Mouse (Mus musculus) layer of hippocampus, postnatal 10 days (tissue): ENCODE results near the gene Grin2c. TPM values are rescaled to one million over a fixed set of nuclear protein-coding genes. Genes with fewer than 3 reads are reported as not detected.
A peak's percentile ranks its signal among the peaks of the same experiment; 100 is the strongest.

Experiments used
- DNase-seq, 2 experiments: peaks; one replicate each; pipeline ENCODE4 v3.0.0; 2021; ENCODE audit warnings: low spot score in 2 of 2
- total RNA-seq, 2 experiments: library from RNA; stranded (reverse); gene quantifications; 2 replicates each; pipeline ENCODE4 v1.2.3; 2021

The Grin2c gene
- total RNA-seq, 2 experiments from 2014 or later: 28.6 to 31.9 TPM

- no peak for DNase-seq
Observed at GRCm38 (mm10) chr11:115283891-115284620, 17.0 kb upstream of the Grin2c start.

- DNase-seq: no peak
Observed at GRCm38 (mm10) chr11:115283486-115283765, 16.4 kb upstream of the Grin2c start.

- peak in 1 of 2 experiments; percentile 52 for DNase-seq
Observed at GRCm38 (mm10) chr11:115282723-115283485, 15.9 kb upstream of the Grin2c start.

GRCm38 (mm10) chr11:115282295-115282694 lies 15.3 kb upstream of the Grin2c start:
- peak; percentile 63 to 70 for DNase-seq

DNA sequence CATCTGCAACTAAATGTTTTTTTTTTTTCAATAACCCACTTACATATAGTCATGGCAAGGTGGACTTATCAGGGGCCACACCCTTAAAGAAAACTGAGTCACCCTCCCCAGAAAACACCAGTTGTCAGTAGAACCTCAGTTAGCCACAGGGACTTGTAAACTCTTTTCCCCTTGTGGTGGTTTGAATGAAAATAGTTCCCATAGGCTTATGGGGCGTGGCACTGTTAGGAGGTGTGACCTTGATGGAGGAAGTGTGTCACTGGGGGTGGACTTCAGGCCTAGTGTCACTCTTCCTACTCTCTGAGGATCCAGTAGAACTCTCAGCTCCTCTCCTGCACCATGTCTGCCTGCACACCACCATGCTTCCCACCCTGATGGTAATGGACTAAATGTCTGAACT lies 12.7 kb upstream of the Grin2c start:
- no peak for DNase-seq

DNA sequence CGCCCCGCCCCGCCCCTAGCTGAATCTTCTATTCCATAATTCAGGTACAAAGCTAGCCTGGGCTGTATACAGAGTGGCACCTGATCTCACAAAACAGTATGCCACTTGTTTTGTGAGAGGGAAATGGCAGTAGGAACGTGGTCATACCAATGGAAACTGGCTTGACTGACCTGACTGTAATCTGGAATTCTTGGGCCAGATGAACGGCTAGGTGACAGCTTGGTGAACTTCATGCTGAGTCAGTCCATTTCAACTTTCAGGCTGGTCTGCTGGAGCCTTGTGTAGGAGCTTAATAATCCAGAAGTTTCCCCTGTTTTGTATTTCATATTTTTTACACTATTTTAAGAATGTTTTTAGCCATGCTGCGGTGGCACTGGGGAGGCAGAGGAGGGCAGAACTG lies 11.1 kb upstream of the Grin2c start:
- no peak for DNase-seq

DNA sequence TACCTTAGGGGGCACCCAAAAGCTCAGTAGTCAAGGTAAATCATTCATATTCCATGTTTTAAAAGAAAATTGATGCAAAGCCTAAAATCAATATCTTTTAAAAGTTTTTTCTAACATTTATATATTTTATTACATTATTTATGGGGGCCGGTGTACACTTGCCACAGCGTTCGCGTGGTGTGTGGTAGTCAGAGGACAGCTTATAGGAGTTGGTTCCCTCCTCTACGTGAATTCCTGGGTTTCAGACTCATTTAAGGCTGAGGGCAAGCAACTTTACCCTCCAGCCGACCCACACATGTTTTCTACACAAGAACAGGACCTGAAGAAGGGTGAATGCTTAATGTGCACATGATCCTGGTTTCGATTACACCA lies 10.5 kb upstream of the Grin2c start:
- DNase-seq: no peak

DNA sequence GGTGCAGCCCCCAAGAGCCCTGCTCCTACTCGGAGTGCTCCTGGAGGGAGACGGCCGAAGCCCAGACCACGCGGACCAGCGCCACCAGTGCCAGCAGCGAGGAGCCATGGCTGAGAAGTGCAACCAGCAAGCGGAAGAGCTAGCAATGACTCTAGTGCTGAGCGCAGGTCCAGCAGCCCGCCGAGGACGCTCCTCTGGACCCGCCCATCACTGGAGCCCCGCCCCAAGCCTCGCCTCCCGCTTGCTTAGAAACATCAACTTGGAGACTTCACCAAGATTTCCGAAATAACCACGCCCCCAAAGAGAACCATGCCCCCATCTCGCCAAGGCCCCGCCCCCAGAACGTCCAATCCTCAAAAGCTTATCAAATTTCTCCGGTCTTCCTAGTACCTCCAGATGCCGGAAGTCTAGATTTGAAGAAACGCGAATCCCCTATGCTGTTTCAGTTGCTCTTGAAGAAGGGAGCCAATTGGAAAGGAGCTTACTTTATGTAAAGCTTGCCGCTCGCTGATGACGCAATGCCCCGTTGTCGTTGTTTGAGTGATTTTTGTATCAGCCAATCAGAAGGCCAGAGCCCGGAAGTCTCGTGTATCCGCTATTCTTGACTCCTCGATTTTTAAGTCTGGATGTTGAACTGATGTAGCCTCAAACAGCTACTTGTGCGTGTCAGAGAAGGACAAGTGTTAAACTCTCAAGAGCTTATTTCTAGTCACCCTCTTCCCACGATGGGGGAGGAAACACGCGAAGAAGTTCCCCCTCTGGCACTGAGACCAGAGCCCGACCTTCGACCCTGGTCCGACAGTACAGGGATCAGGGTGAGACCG lies 9.9 kb upstream of the Grin2c start, which contains the start of gene Fdxr:
Fdxr (minus strand) TSS at position 271 of the 824 bp plus-strand sequence.
- DNase-seq: peak; percentile 94 to 96

DNA sequence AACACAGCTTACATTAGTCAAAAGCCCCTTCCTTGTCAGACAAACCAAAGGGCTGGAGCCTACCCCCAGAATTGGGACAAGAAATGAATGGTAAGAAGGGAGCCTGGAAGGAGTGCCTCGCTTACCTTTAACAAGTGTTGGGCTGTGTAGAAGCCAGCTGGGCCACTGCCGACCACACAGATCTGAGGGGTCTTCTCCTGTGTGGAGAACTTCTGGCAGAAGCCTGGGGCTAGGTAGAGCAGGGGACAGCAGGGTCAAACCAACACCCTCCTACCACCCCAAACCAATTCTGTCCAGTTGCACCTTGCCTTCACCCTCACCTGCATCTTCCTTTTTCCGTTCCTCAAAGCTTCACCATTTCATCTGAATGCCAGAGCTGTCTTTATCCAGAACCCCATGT lies 8.9 kb upstream of the Grin2c start:
- DNase-seq: no peak

DNA sequence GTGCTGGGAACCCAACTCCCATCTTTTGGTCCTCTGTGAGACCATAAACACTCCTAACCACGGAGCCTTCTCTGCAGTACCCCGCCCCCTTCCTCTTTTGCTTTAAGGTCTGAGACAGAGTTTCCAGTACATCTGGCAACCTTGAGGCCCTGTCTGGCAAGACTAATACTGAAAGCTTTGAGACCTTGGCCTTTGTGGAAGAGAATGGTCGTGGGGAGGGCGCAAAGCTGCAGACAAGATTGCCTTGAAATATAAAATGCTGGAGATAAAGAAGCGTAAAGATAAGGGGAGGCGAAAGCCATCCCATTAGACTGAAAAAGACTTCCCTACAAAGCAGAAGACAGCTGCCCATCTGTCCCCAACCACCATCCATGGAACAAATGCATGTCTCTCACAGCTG lies 8.5 kb upstream of the Grin2c start:
- DNase-seq: no peak

GRCm38 (mm10) chr11:115274771-115275170 lies 7.7 kb upstream of the Grin2c start:
- DNase-seq: no peak

DNA sequence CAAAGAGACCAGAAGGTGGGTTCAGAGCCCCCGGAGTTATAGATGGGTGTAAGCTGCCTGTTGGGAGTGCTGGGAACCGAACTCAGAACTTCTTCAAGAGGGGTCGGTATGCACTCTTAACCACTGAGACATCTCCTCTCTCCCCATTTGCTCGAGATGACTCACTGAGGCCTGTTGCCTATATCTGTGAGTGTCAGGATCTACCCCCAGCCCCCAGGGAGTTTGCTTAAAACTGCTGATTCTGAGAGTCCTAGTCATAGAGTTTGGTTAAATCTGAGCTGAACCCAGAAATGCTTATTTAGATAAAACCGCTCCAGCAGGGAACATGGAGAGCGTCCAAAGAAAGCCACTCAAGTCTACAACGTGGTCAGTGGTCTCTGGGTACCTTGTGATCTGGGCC lies 7.1 kb upstream of the Grin2c start:
- no peak for DNase-seq

GRCm38 (mm10) chr11:115273735-115274134 lies 6.7 kb upstream of the Grin2c start:
- DNase-seq: no peak

DNA sequence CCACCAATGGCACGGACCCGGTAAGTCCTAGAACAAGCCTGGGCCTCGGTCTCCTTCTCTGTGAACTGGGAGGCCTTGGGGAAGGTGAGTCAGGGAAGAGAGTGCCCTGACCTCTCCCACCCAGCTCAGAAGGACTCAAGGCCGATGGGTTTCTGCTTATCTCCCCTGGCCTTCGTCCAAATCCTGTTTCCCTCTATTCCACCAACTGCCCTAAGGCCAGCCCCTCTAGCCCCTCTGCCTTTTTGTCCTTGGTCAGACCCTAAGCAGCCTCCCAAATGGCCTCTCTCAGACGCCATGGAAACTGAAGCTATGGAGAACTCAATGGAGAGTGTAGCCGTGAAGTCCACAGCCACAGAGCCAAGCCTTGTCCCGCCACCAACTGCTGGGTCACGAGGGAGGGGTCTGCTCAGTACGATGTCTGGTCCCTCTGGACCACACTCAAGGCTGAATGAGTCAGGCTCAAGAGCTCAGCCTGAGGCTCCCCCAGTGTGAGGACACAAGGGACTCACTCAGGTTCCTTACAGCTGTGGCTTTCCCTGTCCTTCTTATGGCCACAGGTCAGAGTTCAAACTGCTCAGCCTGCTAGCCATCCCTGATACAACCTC lies 6.0 kb upstream of the Grin2c start:
- no peak for DNase-seq

DNA sequence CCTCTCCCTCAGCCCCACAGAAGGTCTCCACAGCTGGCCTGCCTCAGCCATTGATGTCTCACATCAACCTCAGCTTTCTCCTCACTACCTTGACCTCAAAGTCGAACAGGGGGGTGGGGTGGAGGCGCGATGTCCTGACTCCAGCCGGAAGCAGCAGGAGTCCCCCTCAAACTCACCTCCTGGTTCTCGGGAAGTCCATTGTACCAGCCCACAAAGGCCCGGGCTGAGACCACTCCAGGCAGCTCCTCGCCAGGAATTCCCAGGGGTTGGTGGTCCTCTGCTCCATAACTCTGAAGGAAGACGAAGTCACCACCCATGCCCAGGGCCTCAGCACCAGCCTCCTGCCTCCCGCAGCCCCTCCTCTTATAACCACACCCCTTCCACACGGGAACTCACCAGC lies 4.4 kb upstream of the Grin2c start:
- DNase-seq: no peak

DNA sequence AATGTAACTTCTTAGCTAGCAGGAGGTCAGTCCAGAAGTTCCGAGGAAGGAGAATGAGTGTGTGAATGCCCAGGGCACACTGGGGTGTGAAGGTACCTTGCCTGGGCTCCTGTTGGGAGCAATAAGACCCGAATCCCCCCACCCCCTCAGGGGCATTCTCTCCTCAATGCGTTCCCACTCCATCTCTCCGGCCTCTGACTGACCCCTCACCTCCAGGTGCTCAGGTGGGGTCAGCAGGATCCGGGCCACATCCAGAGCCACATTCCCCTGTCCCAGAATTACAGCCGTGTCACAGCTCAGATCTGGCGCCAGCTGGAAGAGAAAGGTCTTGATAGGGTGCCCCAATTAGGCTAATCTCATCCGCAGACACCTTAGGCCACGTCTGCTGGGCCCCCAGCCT lies 4.0 kb upstream of the Grin2c start:
- no peak for DNase-seq

- peak; percentile 92 to 93 for DNase-seq
Observed at GRCm38 (mm10) chr11:115270148-115270861, 3.3 kb upstream of the Grin2c start.

DNA sequence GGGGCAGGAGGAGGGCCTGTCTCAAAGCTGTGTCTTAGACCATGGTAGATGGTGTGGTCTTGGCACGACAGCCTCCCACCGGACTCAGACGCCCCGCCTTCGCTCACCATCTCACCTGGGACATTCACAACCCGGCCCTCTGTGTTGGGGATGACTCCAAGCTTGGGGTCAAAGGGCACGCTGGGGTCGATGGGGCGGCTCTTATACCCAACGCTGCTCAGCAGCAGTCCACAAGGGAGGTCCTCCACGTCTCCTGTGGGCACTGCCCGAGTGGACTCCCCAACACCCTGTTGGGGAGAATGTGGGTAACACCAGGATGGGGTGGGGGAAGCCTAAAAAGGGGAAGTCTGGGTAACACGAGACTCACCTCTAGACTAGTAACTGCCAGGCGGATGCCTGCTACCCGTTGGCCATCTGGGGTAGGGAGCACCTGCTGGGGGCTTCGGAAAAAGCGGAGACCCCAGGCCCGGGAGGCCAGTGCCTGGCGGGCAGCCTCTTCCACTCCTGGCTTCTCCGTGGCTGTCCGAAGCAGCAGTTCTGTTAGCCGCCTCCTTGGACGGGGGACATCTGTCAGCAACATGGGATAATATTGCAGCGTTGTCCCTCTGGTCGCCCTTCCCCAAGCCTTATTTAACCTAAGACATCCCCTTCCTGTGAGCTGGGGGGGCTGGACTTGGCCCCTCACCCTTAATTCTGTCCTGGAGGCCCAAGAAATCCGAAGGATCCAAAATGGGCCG lies 2.5 kb upstream of the Grin2c start:
- no peak for DNase-seq

DNA sequence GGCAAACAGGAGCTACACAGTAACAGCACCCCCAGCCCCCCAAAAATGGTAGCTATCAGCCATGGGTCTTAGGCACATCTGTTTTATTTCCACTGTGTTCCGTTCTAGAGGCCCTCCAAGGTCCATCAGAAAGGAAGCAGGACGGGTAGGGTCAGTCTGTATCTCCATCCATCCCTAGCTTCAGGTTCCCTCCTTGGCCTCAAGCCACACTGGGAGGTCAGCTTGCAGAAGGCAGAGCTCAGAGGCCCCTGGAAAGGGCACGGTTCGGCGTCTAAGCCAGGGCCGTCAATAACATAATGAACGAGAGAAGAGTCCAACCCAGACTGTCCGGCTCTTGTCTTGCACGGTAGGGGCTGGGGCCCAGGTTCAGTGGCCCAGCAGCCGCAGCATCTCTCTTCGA lies 915 bp upstream of the Grin2c start:
- DNase-seq: no peak

DNA sequence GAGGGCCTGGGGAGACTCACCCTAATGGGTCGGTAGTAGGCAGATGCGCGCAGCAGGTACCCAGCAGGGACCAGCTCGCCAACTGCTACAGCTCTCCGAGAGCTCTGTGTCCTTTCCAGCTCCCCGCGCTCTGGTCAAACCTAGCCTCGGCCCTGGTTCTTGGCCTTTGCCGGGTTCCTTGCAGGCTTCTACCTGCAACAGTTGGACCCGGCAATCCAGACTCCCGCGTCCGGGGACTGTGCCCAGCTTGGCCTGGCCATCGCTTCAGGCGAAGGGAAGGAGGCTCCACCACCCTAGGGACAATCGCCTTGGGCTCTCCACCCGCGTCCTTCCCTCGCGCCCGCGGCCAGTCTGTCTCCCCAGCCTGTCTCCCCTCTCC lies 654 bp downstream of the Grin2c start:
- DNase-seq: no peak
